In the genomic region with DNA sequence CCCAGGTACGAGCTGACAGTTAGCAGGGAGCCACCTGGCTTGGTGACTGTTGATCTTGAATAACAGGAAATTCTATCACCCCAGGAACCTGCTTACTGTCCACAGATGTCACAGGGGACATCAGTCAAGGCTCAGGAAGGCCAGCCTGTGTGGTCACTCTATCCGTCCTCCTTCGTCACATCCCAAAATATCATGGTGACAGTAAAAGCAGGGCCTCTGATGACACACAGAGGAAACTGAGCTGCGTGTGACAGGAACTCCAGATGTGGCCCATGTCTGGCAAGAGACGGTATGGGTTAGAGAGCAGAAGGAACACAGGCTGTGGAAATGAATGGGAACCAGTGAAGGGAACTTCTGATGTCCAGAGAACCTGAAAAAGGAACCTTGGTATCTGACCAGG, we compare ENCODE assay signal across 17 mouse cellular contexts.
"Had no signal": no experiment of that assay in that cellular context is flagged by ENCODE, and none has a peak within 500 bp of the region (broad histone marks: within the 10 kb centered on the region; RNA-seq: fewer than 3 reads in every experiment).

No protein-coding gene starts in this region.

- DNase-seq: kidney, adult 11 months; kidney, adult 8-10 months; kidney, postnatal 10 days; kidney, postnatal 36 days; liver, embryonic 13.5 days; lung, adult 2 months; lung, postnatal 14 days; lung, postnatal 4 days; retina, postnatal 1 day; right cerebral cortex, postnatal 25 days; thymus, postnatal 25 days had no signal

- H3K4me1 ChIP-seq: intestine, embryonic 15.5 days; liver, embryonic 13.5 days had no signal

- H3K27ac ChIP-seq: intestine, embryonic 15.5 days; kidney, embryonic 15.5 days; liver, embryonic 13.5 days; midbrain, embryonic 15.5 days; neural tube, embryonic 12.5 days; neural tube, embryonic 15.5 days had no signal

- ATAC-seq: intestine, embryonic 15.5 days; midbrain, embryonic 15.5 days had no signal

- H3K9me3 ChIP-seq: intestine, embryonic 15.5 days; kidney, embryonic 15.5 days; liver, embryonic 13.5 days; midbrain, embryonic 15.5 days; neural tube, embryonic 12.5 days; neural tube, embryonic 15.5 days had no signal

- H3K4me3 ChIP-seq: intestine, embryonic 15.5 days; kidney, embryonic 15.5 days; liver, embryonic 13.5 days; midbrain, embryonic 15.5 days; neural tube, embryonic 12.5 days; neural tube, embryonic 15.5 days had no signal

- H3K4me2 ChIP-seq: intestine, embryonic 15.5 days; kidney, embryonic 15.5 days; liver, embryonic 13.5 days; midbrain, embryonic 11.5 days; midbrain, embryonic 15.5 days; neural tube, embryonic 12.5 days; neural tube, embryonic 15.5 days had no signal

- H3K9ac ChIP-seq: intestine, embryonic 15.5 days; kidney, embryonic 15.5 days; liver, embryonic 13.5 days; midbrain, embryonic 15.5 days; neural tube, embryonic 12.5 days; neural tube, embryonic 15.5 days had no signal

- H3K27me3 ChIP-seq: intestine, embryonic 15.5 days; liver, embryonic 13.5 days; midbrain, embryonic 15.5 days; neural tube, embryonic 12.5 days; neural tube, embryonic 15.5 days had no signal

- H3K36me3 ChIP-seq: intestine, embryonic 15.5 days; kidney, embryonic 15.5 days; liver, embryonic 13.5 days; midbrain, embryonic 15.5 days; neural tube, embryonic 12.5 days; neural tube, embryonic 15.5 days had no signal
